Mouse (Mus musculus) brain, adult 10 weeks (tissue): ENCODE measurements around the gene Nudcd3. TPM values are rescaled to one million over a fixed set of nuclear protein-coding genes. Genes with fewer than 3 reads are reported as not detected.

Experiments used
- polyA plus RNA-seq: library from polyadenylated mRNA; stranded (reverse); fragments of 350-450 nt; fragmentation: Illumina TruSeq; extraction: RNeasy Lipid Tissue Mini Kit (QIAGEN cat#74804); gene quantifications from one replicate; pipeline ENCODE4 v1.2.3, GENCODE M21; 2015; ENCODE audit warnings: low read depth, low replicate concordance

Gene Nudcd3
- polyA plus RNA-seq = 98.7 TPM

DNA sequence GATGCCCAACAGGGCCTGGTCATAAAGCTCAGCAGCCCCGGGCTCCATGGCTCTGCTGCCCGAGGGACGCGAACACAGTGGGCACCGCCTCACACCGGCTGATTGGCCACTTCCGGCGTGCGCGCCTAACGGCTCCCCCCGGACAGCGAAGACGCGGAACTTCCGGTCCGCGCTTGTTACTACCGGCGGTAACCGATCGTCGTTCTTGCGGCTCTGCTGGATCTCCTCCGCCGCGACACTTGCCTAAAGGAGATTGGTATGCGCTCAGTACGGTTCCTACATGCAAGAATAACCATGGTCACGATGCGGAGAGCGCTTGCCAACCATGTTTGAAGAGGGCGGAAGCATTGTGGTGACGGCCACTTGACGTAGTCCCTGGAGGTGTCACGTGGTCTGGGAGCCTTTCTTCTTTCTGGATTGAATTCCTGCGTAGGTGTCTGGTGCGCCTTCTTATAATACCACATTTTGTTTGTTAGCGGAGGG lies at the start of gene Nudcd3:
TSS of gene Nudcd3 (minus strand) at position 329 of the 483 bp plus-strand sequence.

DNA sequence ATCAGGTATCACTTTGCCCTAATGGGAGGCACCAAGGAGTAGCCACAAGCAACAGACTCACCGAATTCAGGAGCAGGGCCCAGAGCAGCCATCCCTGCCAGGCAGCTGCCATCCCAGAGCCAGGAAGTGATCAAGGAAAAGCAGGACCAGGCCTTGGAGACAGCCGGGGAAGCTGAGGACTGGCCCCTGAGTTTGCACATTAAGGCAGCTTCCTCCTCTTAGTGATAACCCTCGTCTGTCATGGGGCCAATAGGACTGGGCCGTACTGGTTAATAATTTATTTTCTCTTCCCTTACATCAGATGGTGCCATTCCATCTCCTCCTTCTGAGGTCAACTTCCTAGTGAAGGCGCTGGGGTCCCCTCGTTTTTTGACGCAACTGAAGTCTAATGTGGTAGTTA lies 29.8 kb upstream of the Nudcd3 start, which contains the start of gene Npc1l1:
TSS of gene Npc1l1 (minus strand) at position 132 of the 400 bp plus-strand sequence.

DNA sequence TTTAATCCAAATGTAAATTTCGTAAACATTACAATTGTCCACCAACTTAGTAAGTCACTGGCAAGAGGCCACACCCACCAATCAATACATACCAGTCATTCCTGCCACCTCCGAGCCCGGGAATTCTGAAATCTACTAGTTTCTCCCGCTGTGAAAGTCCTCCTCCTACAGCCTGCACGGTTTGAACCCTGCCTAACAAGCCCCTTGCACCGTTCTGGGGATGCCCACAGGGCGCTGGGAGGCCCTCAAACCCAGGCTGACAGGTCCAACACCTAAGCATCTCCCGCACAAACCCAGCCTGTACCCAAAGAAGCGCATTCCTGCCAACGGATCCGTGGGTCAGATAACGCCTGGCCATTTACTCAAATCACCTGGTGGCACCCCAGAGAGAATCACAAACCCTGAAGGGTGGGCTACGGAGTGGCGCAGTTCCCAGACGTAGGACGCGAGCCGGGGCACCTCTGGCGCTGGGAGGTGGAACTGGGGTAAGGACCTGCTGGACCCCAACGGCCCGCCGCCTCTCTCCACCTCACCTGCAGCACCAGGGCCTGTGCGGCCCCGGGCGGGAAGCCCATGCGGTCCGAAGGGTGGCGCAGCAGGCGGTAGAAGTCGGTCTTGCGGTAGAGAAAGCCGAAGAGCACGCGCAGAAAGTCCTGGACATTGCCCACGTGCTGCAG lies 667 bp downstream of the Nudcd3 start, which contains the start of gene A730071L15Rik:
TSS of gene A730071L15Rik (plus strand) at position 620 of the 677 bp plus-strand sequence.

DNA sequence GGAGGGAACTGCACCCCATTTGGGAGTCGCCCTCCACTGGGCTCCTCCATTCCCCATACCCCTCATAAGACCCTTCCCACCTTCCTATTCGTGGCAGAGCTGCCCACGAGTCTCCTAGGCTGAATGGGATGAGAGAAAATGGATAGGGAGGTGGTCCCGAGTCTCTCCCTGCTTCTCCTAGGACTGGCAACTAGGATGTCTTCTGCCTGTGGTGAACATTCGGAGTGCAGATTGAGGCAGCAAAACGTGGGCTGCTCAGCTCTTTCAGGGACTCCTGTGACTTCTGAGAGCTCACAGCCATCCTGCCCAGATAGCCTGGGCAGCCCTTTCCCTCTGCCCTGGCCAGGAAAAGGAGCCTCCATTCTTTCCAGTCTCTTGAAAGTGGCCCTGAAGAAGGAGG lies 134.0 kb downstream of the Nudcd3 start, which contains the start of gene Camk2b:
TSS of gene Camk2b (minus strand) at position 187 of the 400 bp plus-strand sequence.

Other genes with a start within 250 kb of the Nudcd3 start
- 102 TPM for gene Ykt6, start 244.7 kb downstream of the Nudcd3 start, polyA plus RNA-seq
- gene Camk2b, start 134.1 kb downstream of the Nudcd3 start, polyA plus RNA-seq = 438 TPM
- 0.46 TPM for gene A730071L15Rik, start 386 bp downstream of the Nudcd3 start, polyA plus RNA-seq
- gene Npc1l1, start 29.7 kb upstream of the Nudcd3 start, polyA plus RNA-seq = 0.97 TPM
- 40.0 TPM for gene Ddx56, start 67.4 kb upstream of the Nudcd3 start, polyA plus RNA-seq
- gene Tmed4, start 74.5 kb upstream of the Nudcd3 start, polyA plus RNA-seq = 94.1 TPM
- gene Ogdh, start 91.2 kb upstream of the Nudcd3 start, polyA plus RNA-seq = 163 TPM
- gene Zmiz2, start 188.7 kb upstream of the Nudcd3 start, polyA plus RNA-seq = 132 TPM
- 3,507 TPM for gene Ppia, start 215.0 kb upstream of the Nudcd3 start, polyA plus RNA-seq
- 88.1 TPM for gene H2afv, start 244.0 kb upstream of the Nudcd3 start, polyA plus RNA-seq